Mouse (Mus musculus): ENCODE results near the gene Btbd16.

Gene Btbd16

DNA sequence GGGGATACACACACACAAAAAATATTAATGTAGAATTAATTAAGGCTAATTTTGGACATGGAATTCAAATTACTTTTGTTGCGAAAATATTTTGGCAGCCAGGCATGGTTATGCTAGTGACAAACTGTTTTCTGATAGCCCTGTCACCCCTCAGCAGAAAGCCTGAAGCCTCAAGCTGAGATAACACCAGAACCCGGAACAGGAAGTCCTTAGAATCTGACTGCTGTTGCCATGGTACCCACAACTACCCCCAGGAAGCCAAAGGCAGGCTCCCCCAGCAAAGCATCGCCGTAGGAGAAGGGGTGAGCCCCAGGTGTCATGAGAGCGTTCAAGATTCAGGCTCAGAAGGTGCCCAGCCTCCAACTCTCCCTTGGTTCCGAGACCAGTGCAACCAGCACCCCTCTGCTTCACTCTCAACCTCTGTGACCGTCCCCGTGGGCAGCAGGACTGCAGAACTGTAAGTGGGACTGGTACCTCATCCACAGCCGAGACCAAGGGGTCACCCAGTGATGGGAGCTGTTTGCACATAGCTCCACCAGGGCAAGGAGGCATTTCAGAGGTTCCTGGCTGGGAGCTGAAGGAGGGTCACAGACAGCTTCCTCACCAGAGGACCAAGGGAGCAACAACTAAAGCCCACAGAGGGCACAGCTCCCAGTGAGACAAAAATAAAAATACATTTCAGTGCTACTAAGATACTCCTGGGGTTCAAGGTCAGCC, at the start of gene Btbd16:
Btbd16 (plus strand) TSS at position 156 of the 717 bp plus-strand sequence.
- no peak for DNase-seq (ENCODE audit: low spot score)

DNA sequence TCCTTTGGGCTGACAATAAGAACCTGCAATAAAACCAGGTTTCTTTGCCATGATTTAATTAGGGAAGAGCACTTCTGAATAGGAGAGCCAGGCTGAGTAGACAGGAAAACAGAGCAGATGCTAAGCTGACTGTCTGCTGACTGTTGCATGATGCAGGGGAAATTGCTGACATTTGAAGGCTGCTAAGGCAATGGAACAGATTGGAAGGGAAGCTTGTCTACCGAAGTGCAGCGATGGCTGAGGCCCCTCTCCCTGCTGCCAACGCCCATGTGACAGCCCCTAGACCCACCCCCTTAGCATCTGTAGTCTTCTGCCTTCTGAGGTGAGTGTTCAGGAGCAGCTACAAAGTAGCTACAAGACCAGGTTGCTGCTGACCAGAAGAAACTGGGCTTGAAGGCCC, 47.7 kb upstream of the Btbd16 start:
- no peak for DNase-seq (ENCODE audit: low spot score)

DNA sequence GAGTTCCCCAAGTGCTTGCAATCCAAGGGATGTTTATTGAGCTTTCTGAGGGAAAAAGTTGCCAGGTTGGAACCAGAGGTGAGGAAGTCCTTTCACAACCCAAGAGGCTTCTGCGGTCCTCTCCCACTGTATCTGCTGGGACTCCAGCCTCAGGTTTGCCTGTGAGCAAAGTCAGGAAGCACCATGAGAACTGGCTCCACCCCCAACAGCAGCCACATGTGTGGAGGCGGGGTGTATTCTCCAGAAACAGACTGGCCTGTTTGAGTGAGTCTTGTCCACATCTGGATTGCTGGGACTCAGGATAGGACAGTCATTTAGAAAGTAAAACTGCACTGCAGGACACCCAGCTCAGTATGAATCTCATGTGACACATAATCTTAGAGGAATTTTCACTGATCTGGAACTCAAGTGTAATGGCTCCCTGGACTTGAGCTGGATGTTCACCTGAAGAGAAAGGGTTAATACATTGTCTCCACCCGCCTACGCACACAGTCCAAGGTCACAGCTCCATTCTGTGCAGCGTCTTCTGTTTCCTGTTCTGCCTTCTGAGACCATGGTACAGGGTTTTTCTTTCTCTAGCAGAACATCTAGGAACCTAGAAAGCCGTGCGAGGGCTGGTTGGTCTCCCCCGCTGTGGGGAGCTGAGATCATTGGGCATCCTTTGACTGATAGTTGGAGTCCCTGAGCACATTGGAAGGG, 47.0 kb upstream of the Btbd16 start:
- no peak for DNase-seq (ENCODE audit: low spot score)

DNA sequence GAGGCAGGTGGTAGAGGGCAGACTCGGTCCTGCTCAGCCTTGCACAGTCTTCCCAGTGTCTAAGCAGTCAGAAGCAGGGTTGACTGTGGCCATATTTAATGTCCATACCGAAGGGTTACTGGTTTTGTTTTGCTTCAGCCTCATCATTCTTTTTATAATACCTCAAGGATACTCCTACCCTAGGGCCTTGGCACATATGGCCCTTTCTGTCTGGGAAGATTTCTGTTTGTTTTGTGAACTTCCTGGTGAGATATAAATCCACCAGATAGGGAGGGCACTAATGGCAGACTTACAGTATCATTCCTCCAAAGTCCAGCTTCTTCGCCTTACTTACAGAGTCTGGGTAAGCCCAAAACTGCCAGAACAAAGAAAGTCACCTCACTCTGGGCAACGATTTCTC, 46.3 kb upstream of the Btbd16 start:
- no peak for DNase-seq (ENCODE audit: low spot score)

DNA sequence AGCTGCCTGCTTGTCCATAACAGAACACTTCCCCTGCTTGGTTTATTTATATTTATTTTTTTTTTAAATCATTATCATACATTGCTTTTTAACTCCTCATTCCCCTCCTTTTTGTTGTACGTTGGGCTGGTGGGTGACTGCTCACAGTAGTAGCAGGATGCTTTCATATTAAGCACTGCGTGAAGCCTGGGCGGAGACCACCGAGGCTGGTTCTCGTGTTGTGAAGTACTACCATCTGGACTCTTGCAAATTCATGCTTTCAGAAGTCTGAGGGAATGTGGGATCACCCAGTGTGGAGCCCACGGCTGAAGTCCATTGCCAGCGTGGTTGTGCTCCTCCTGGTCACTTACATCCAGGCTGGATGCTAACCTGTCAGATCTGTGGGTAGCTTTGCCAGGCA, 42.1 kb upstream of the Btbd16 start:
- DNase-seq (ENCODE audit: low spot score) = no peak

DNA sequence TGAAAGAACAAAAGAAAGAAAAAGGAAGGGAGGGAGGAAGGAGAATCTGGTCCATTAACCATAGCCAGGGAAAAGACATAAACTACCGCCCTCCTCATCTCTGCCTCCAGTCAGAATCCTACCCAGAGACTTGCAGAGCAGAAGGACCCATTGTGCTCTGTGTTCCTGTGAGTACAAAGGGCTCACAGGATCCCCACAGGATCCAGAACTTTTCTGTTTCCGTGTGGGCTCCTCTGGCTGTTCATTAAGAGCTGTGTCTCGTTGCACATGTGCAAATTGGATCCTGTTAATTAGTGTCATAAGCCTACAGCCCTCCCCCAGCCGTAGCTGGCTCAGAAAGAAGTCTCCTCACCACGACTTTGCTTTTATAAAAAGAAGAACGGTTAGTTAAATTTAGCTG, 41.0 kb upstream of the Btbd16 start:
- no peak for DNase-seq (ENCODE audit: low spot score)

DNA sequence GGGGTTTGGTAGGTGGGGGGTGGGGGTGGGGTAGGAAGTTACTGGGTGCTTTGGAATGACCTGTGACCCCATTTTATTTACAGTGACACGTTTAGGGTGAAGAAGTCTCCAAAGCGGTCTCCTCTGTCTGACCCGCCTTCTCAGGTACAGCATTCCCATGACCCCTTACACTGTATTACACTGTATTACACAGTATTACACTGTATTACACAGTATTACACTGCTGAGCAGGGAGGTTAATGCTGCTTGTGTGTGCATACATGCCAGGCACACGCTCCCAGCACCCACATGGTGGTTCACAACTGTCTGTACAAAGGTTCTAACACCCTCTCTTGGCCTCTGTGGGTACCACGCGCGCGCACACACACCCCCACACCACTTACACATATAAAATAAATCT, 40.4 kb upstream of the Btbd16 start:
- no peak for DNase-seq (ENCODE audit: low spot score)

DNA sequence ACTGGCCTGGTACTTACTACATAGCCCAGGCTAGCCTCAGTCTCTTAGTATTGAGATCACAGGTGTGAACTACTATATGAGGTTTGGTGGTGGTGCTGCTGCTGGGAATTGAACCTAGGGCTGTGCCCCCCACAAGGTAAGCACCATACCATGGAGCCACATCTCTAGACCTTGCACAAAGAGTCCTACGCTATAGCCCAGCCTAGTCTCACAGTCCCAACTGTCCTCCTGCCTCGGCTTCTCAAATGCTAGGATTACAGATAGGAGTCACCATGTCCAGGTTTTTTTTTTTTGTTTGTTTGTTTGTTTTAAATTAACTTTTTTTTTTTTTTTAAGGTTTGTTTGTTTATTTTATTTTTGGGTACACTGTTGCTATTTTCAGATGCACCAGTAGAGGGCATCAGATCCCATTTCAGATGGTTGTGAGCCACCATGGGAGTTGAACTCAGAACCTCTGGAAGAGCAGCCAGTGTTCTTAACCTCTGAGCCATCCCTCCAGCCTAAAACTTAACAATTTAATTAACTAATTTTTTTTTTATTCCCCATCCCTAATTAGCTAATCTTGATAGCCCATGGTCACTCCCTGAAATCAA, 39.6 kb upstream of the Btbd16 start:
- DNase-seq (ENCODE audit: low spot score) = no peak

DNA sequence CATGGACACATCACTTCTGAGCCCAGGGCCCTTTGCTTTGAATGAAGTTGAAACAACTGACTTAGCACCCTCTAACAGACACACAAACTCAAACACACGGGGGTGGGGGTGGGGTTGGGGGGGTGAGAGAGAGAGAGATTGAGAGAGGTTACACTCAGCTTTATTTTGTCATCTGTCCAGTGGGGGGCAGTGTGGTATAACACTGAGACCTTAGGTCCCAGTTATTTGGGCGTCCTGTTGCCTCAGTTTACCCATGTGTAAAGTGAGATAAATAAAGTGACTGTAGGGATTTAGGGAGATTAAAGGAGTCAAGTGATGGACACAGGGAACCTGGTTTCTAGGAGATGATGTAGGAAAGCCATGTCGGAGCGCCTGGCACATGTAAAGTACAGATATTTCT, 32.8 kb upstream of the Btbd16 start:
- no peak for DNase-seq (ENCODE audit: low spot score)

DNA sequence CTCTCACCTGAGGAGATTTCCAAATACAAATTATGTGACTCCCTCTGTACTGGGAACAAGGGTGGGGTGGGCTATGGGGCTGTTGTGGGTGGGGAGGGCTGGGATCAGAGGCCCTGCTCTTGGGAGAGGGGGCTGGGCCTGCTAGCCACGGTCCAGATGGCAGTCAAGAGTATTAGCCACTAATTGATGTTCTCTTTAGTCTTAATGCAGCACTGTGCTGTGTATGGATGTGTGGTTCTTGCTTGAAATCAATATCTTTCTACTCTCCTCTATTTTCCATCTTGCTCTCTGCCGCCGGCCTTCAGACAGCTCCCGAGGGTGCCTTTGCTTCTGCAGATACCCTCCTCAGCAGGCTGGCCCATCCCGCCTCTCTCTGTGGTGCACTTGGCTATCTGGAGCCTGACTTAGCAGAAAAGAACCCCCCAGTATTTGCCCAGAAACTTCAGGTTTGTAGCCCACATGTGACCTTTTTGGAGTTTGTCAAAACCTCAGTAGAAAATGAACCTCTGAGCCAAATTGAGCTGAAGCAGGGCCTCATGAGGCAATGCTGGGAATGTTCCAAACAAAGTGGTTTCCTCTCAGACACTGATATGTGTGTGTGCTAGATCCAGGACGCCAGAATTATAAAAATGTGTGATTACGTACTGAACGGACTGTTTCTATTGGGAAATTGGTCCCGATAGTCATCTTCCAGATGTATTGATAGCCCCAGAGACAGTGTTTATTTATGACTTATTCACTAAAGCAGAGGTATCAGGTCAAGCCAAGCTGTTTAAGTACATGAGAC, 30.4 kb upstream of the Btbd16 start:
- DNase-seq (ENCODE audit: low spot score) = no peak

DNA sequence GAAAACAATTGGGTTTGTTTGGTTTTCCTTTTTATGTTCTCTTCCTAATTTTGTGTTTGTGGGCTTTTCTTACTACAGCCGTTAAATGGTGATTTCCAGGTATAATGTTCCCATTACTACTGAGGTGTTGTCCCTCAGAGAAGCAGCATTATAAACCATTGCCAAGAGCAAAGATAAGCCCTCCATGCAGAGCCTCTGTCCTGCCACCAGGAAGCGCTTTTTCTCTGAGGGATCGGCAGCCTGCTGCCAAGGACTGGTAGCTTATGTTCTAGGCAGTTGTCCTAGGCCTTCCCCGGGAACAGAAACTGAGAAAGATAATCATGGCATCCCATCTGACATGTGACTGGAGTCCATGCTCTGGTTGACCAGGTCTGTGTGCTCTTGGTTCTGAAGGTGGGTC, 24.7 kb upstream of the Btbd16 start:
- no peak for DNase-seq (ENCODE audit: low spot score)

DNA sequence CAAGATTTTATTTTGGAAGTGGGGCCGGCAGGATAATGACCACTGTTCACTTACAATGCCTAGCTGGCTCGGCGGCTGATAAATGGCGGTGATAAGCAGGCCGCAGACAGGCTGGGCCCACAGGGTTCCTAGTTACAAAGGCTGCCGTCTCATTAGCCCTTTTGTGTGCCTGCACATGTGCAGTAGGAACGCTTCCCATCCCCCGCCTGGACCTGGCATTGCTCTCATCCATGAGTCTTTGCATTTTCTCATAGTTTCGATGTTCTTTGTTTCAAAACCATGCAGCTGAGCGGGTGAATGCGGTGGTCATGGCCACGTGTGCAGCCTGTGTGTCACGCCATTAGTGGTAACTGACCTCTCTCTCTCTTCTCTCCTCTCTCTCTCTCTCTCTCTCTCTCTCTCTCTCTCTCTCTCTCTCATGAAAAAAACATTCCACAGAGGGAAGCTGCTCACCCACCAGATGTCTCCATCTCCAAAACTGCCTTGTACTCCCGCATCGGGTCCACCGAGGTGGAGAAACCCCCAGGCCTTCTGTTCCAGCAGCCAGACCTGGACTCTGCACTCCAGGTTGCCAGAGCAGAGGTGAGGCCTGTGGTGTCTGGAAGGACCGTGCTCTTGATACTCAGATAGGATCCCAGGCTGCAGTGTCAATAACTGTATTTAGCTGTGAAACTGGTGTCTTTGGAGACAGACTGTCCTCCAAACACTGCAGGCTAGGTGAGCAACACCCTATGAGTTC, 22.9 kb upstream of the Btbd16 start:
- no peak for DNase-seq (ENCODE audit: low spot score)

DNA sequence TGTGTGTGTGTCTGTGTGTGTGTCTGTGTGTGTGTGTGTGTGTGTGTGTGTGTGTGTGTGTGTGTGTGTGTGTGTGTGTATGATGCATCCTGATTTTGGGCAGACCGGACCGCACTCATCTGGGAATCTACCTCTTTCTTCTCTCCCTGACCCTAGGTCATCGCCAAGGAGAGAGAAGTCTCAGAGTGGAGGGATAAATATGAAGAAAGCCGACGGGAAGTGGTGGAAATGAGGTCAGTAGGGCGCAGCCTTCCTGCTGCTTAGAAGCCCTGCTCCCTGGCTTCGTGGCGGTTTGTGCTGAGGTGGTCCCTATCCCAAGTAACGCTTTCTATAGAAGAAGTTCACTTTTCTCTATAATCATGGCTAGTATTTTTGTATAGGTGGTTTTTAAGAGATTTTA, 22.2 kb upstream of the Btbd16 start:
- DNase-seq (ENCODE audit: low spot score) = no peak

DNA sequence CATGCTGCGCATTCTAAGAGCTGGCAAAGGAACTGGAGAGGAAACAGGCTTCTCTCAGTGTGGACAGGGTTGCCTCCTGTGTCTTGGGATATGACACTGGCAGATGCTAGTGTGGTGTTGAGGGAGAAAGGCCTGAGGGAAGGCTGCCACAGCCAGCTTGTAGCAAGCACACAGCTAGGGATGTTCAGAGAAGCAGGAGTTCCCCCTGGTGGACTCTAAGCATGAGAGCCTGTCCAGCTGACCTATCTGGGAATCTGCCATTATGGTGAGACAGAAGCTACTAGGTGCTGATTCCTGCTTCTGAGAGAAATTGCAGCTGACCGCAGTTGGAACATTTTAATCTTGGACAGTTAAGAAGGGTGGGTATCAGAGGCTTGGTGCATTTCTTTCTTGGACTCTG, 19.1 kb upstream of the Btbd16 start:
- no peak for DNase-seq (ENCODE audit: low spot score)

DNA sequence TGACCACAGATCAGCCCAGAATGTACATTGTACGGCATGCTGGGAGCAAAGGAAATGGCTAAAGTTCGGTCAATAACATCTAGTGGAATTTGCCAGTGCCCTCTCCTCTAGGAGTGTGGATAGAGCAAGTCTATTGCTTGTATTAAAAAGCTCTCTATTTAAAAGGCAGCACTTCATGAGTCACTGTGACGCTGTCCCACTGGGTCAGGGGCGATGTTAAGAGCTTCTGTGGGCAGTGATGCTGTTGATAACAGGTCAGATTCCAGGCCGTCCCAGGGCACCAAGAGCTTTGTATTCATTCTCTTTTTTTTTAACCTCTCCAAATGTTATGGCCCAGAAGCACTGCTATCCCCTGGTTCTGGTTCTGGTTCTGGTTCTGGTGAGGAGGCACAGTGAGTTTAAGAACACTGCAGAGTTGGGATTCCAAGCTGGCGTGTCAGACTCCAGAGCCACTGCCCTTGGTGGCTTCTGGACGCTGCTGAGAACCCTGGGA, 17.5 kb upstream of the Btbd16 start:
- DNase-seq (ENCODE audit: low spot score) = no peak

DNA sequence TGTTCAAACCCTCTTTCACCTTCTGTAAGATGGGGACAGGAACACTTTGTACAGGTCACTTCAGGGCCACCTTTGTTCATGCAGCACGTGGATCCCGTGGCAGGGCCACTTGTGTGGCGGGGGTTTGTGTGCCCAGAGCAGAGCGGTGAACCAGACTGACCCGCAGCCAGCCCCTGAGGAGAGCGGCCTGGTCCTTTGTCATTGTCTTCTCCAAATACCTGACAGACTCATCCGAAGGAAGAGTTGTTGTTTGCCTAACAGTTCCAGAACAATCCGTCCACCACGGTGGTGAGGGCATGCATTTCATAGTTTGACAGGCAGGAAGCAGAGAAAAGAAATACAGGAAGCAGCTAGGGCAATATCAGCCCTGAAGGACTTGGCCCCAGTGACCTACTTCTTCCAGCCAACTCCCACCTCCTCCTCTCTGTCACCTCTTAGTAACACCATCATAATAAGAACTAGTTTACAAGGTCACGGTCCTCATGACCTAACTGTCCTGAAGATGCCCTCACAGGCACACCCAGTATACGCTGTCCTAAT, 16.5 kb upstream of the Btbd16 start:
- no peak for DNase-seq (ENCODE audit: low spot score)

DNA sequence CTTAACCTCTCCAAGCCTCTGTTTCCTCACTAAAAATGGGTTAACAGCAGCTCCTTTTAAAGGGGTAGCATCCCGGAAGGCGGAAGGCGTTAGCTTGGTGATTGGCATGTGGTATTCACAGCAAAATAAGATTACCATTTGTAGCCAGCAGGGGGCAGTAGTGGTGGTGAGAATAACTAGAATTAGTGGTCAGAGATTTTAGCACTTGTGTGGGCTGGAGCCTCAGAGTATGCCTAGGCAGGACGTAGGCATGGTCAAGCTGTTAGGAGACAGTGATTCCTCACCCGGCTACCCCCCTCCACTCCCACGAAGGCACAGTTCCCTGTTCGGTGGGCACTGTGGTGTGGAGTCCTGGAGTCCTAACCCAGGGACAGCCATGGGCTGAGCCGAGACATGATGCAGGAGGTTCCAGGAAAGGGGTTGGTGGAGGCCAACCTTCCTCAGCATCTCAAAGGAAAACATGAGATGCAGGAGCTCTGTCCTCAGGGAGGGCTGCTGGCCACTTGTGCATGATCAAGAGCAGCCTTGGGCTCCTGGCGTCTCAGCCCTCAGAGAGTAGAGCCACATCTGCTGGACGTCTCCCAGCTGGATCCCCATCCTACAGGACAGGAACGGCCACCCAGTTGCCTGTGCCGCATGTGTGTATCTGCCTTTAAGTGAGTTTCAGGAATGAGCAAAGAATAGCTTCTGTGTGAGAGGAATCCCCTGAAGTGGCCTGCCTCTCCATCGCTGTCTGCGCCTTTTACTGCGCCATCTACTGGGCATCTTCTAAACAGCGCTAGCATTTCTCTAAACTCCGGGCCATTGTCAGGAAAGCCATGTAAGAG, 11.6 kb upstream of the Btbd16 start:
- DNase-seq (ENCODE audit: low spot score) = peak; percentile 12

DNA sequence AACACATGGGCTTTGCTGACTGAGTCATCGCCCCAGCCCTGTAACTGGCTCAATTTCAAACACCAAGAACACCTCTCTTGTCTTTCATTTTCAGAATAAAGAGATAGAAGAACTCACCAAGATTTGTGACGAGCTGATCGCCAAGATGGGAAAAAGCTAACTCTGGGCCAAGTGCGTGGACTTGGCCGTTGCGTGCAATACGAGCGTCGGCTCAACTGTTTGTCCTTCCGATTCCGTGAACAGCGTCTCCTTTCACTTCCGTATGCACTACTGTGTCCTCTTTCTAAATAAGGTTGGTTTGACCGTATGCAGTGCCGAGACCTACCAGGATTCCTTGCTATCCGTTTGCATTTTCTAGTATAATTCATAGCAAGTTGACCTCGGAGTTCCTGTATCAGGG, 9.7 kb upstream of the Btbd16 start:
- DNase-seq (ENCODE audit: low spot score) = no peak

DNA sequence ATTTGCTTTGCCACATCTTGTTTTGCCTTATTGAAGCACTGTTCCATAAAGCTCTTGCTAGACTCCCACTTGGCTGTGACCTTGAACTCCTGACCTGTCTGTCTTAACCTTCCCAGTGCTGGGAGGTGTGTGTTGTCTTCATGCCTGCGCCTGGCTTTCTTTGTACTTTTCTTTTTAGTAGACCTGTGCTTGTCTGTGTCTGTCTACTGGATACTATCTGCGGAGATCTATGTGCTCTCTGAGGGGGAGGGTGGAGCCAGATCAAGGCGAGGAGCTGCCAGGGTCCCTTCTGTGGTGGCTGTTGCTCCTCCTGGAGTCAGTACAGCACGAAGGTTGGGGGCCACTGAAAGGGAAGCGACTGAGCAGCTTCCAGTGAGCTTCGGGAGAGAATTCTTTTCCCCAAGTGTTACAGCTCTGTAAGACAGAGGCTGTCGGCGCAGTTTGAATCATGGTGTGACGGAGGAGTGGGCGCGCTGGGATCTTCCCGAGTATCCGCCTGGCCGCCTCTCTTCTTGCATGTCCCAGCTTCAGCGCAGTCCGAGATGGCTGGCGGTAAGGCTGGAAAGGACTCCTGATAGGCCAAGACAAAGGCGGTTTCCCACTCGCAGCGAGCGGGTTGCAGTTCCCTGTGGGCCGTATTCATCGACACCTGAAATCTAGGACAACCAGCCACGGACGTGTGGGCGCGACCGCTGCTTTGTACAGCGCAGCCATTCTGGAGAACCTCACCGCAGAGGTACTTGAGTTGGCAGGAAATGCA, 7.3 kb upstream of the Btbd16 start:
- DNase-seq (ENCODE audit: low spot score) = no peak

DNA sequence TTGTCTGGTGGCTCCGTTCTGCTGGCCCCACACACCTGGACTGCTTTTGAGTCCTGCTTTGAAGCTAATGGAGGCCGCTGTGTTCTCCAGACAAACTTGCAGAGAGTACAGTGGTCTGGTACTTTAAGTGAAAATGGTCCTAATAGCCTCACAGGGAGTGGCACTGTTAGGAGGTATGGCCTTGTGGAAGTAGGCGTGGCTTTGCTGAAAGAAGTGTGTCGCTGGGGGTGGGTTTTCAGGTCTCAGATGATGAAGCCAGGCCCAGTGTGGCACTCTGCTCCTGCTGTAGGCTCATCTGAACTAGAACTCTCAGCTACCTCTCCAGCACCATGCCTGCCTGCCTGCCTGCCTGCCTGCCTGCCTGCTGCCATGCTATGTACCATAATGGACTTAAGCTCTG, 5.7 kb upstream of the Btbd16 start:
- no peak for DNase-seq (ENCODE audit: low spot score)

All from spleen, adult 12 weeks (tissue).